Mouse (Mus musculus): ENCODE measurements at regions not wholly inside any gene's neighbourhood (a gene's known extent, or its start where the extent isn't known, plus 50 kb on each side); places are given as distances from the start of the nearest gene placed in this dataset.
"Not testable (repeated sequence)": the region's sequence is repeated elsewhere in the genome, so short reads cannot be mapped to it uniquely, and the experiment has no call there.

- Histone ChIP-seq H3K4me1 (ENCODE audit: control insufficient read depth) (no peaks in the 10 kb centered on the region), H3K9me3 (ENCODE audit: control insufficient read depth, low read length) (no peaks in the 10 kb centered on the region; the same call in 1 of the 2 replicates), H3K27me3 (ENCODE audit: control insufficient read depth) (no peaks in the 10 kb centered on the region), H3K36me3 (ENCODE audit: control insufficient read depth) (no peaks in the 10 kb centered on the region), H3K4me3 (replicated peaks) (no peak overlapping the region)
- no peak for TF ChIP-seq GATA1 (IDR thresholded peaks at IDR 0.05; ENCODE audit: low read length)
- TF ChIP-seq TAL1 (IDR thresholded peaks at IDR 0.05; ENCODE audit: low read length) = no peak
These were observed 79.0 kb upstream of the Tcf12 start for GRCm38 (mm10) chr9:72190631-72191030.

DNA sequence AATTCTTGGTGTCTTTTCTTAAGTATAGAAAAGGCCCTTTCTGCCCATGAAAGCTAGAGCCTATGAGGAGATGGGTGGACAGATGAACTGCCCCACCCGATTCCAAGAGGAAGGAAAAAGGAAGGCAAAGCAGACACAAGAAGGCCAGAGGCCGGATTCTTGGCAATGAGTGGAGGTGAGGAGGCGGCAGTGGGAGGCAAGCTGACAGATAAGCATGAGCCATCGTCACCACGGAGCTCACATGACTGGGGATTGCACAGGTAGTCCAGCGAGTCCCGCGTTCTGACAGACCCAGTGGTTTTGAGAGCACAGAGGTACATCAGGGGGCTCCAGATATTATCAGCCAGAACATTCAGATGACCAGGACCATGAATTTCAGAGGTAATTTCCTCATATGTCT, 79.4 kb upstream of the Tcf12 start:
- no peak overlapping the region for H3K4me3 ChIP-seq (replicated peaks)
- H3K4me1 ChIP-seq (ENCODE audit: control insufficient read depth) = no peaks in the 10 kb centered on the region
- no peaks in the 10 kb centered on the region for H3K27me3 ChIP-seq (ENCODE audit: control insufficient read depth)
- no peaks in the 10 kb centered on the region; the same call in 1 of the 2 replicates for H3K9me3 ChIP-seq (ENCODE audit: control insufficient read depth, low read length)
- no peaks in the 10 kb centered on the region for H3K36me3 ChIP-seq (ENCODE audit: control insufficient read depth)
- TF ChIP-seq GATA1 (IDR thresholded peaks at IDR 0.05; ENCODE audit: low read length) = no peak
- no peak for TF ChIP-seq TAL1 (IDR thresholded peaks at IDR 0.05; ENCODE audit: low read length)

DNA sequence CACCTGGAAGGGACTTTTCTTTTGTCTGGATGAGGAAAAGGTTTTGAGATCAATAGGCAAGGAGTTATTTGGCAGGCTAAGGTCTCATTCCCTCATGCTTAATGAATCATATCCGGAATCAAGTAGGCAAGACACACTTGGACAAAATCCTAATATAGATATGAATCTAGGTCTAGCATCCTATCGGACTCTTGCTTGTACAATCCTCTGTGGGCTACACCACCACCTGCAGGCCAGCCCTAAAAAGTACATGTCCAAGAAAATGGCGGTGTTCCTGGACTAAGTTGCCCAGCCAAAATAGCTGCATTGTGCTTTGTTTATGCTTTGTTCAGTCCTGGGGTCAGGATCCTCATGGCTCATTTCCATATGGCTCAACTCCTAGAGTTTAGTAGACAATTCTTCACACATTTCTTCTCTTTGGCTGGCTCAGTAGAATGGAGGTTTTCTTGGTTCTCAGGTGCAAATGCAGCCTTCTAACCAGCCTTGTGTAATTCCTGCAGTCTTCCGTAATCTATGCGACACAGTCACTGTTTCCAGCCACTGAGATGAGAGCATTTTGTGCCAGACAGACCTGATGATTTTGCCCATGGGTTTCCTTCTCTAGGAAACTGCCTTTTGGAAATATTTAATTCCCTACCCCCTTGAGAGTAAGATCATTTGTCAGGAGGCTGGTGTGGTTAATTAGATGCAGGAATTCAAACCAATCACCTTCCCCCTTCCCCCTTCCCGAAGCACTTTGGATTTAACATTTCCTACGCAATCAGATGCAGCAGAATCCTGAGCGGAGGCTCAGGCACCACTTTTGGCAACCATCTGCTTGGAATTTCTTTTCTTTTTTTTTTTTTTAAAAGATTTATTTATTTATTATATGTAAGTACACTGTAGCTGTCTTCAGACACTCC, 80.6 kb upstream of the Tcf12 start:
- no peaks in the 10 kb centered on the region for H3K27me3 ChIP-seq (ENCODE audit: control insufficient read depth)
- no peaks in the 10 kb centered on the region; the same call in 1 of the 2 replicates for H3K9me3 ChIP-seq (ENCODE audit: control insufficient read depth, low read length)
- no peaks in the 10 kb centered on the region for H3K36me3 ChIP-seq (ENCODE audit: control insufficient read depth)
- TF ChIP-seq GATA1 (IDR thresholded peaks at IDR 0.05; ENCODE audit: low read length) = no peak
- no peaks in the 10 kb centered on the region for H3K4me1 ChIP-seq (ENCODE audit: control insufficient read depth)
- H3K4me3 ChIP-seq (replicated peaks) = no peak overlapping the region

DNA sequence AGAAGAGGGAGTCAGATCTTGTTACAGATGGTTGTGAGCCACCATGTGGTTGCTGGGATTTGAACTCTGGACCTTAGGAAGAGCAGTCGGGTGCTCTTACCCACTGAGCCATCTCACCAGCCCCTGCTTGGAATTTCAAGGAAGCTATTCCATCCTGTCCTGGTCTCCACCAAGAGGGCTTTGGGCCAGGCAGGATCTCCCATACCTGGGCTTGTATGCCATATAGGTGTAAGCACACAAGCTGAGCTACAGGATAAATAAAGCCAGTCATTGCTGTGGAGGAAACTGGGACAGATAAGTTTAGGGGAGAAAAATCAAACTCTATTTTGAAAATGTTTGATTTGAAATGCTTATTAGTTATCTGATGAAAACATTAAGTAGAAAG, 81.3 kb upstream of the Tcf12 start:
- not testable (repeated sequence) for H3K27me3 ChIP-seq (ENCODE audit: control insufficient read depth); H3K36me3 ChIP-seq (ENCODE audit: control insufficient read depth); H3K4me1 ChIP-seq (ENCODE audit: control insufficient read depth); H3K9me3 ChIP-seq (ENCODE audit: control insufficient read depth, low read length); H3K4me3 ChIP-seq (replicated peaks)

DNA sequence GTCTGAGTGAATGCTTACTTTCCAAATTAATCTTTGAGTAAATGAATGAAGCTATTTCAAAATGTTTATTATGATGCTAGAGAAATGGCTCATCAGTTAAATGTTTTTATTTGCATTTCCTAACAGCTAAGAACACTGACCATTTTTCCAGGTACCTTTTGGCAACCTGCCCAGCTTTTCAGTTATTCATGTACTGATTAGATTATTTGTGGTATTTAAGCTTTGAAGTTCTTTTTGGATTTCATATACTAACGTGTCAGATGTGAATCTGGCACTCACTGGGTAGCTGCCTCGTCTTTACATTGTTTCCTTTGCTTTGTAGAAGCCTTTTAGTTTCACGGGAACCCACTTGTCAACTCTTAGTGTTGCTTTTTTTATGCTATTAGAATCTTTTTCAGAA, 79.3 kb upstream of the Zfp280d start:
- no peak overlapping the region for H3K4me3 ChIP-seq (replicated peaks)
- no peaks in the 10 kb centered on the region for H3K27me3 ChIP-seq (ENCODE audit: control insufficient read depth)
- no peaks in the 10 kb centered on the region for H3K4me1 ChIP-seq (ENCODE audit: control insufficient read depth)
- TF ChIP-seq TAL1 (IDR thresholded peaks at IDR 0.05; ENCODE audit: low read length) (no peak), GATA1 (IDR thresholded peaks at IDR 0.05; ENCODE audit: low read length) (no peak)
- H3K9me3 ChIP-seq (ENCODE audit: control insufficient read depth, low read length) = no peaks in the 10 kb centered on the region; the same call in 1 of the 2 replicates
- H3K36me3 ChIP-seq (ENCODE audit: control insufficient read depth) = no peaks in the 10 kb centered on the region

GRCm38 (mm10) chr9:72196626-72197330, 77.9 kb upstream of the Zfp280d start:
- Histone ChIP-seq H3K4me3 (replicated peaks) (no peak overlapping the region), H3K36me3 (ENCODE audit: control insufficient read depth) (no peaks in the 10 kb centered on the region), H3K4me1 (ENCODE audit: control insufficient read depth) (no peaks in the 10 kb centered on the region), H3K9me3 (ENCODE audit: control insufficient read depth, low read length) (no peaks in the 10 kb centered on the region), H3K27me3 (ENCODE audit: control insufficient read depth) (no peaks in the 10 kb centered on the region)
- no peak for TF ChIP-seq TAL1 (IDR thresholded peaks at IDR 0.05; ENCODE audit: low read length)
- TF ChIP-seq GATA1 (IDR thresholded peaks at IDR 0.05; ENCODE audit: low read length) = no peak

DNA sequence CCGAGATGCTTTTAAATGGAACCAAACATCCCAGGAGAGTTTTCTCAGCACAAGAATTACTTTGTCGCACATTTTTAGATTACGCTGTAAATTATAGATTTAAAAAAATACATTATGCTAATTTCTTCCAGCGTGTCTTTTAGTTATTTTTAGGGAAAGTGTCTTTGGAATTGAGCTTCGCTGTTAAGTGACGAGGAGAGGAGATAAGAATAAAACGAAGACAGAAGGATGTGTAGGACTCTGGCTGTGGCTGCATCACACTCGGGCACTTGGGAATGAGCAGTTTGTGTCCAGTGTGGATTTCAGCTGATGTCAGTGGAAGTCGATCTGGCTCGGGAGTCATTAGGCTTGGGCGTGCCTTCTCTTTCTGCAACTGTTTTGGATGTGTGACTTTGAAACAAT, 77.3 kb upstream of the Zfp280d start:
- TF ChIP-seq TAL1 (IDR thresholded peaks at IDR 0.05; ENCODE audit: low read length) = no peak
- TF ChIP-seq GATA1 (IDR thresholded peaks at IDR 0.05; ENCODE audit: low read length) = no peak
- Histone ChIP-seq H3K4me3 (replicated peaks) (no peak overlapping the region), H3K36me3 (ENCODE audit: control insufficient read depth) (no peaks in the 10 kb centered on the region), H3K9me3 (ENCODE audit: control insufficient read depth, low read length) (no peaks in the 10 kb centered on the region), H3K27me3 (ENCODE audit: control insufficient read depth) (no peaks in the 10 kb centered on the region), H3K4me1 (ENCODE audit: control insufficient read depth) (no peaks in the 10 kb centered on the region)

DNA sequence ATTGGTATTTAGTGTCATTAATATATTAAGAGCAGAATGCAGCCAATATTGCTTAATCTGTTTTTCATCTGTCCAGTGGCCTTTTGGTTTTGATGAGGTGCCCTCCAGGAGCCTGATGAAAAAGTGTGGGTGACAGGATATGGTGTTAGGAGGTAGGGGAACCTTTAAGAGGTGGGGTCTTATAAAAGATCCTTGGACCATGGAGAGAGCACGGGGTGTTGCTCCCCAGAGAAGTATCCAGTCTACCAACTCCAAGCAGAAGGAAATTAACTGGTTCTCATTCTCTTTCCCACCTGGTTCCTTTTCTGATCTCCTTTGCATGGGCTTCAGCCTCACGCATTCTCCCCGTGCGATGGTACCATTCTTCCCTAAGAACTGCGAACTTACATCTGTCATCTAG, 75.7 kb upstream of the Zfp280d start:
- no peaks in the 10 kb centered on the region for H3K27me3 ChIP-seq (ENCODE audit: control insufficient read depth)
- TF ChIP-seq GATA1 (IDR thresholded peaks at IDR 0.05; ENCODE audit: low read length) (no peak), TAL1 (IDR thresholded peaks at IDR 0.05; ENCODE audit: low read length) (no peak)
- H3K9me3 ChIP-seq (ENCODE audit: control insufficient read depth, low read length) = no peaks in the 10 kb centered on the region
- H3K4me1 ChIP-seq (ENCODE audit: control insufficient read depth) = no peaks in the 10 kb centered on the region
- H3K36me3 ChIP-seq (ENCODE audit: control insufficient read depth) = no peaks in the 10 kb centered on the region
- H3K4me3 ChIP-seq (replicated peaks) = no peak overlapping the region

DNA sequence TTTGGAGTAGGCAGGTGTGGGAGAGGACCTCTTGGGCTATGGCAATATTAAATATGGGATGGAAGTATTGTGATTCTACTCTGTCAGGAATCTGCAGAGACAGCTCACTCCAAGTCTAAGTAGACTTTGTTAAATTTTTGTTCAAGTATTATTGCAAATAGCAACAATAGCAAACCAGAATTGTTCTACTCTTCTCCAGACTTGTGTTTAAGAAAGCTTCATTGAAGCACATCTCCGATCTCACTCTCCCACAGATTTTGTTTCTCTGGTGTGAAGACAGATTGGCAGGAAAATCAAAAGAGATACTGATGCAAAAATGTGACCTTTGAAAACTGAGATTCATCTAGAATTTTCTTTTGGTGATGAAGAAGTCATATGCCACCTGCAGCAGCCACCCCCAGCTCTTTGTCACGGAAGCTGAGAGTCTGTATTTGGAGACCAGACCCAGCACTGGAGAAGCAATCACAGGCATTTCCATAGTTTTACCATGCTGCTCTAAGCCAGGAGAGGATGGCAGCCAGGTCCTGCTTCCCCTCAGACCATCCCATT, 70.2 kb upstream of the Zfp280d start:
- Histone ChIP-seq H3K4me3 (replicated peaks) (no peak overlapping the region), H3K27me3 (ENCODE audit: control insufficient read depth) (no peaks in the 10 kb centered on the region), H3K4me1 (ENCODE audit: control insufficient read depth) (no peaks in the 10 kb centered on the region), H3K9me3 (ENCODE audit: control insufficient read depth, low read length) (no peaks in the 10 kb centered on the region), H3K36me3 (ENCODE audit: control insufficient read depth) (no peaks in the 10 kb centered on the region)
- TF ChIP-seq GATA1 (IDR thresholded peaks at IDR 0.05; ENCODE audit: low read length) (no peak), TAL1 (IDR thresholded peaks at IDR 0.05; ENCODE audit: low read length) (no peak)

Data from erythroblast, embryonic 14.5 days (primary cell).